Mouse (Mus musculus) lung, postnatal 14 days (tissue): ENCODE results near the gene Apba3.

Experiments used
- DNase-seq: peaks from one replicate; pipeline ENCODE4 v3.0.0; 2021

The Apba3 gene

DNA sequence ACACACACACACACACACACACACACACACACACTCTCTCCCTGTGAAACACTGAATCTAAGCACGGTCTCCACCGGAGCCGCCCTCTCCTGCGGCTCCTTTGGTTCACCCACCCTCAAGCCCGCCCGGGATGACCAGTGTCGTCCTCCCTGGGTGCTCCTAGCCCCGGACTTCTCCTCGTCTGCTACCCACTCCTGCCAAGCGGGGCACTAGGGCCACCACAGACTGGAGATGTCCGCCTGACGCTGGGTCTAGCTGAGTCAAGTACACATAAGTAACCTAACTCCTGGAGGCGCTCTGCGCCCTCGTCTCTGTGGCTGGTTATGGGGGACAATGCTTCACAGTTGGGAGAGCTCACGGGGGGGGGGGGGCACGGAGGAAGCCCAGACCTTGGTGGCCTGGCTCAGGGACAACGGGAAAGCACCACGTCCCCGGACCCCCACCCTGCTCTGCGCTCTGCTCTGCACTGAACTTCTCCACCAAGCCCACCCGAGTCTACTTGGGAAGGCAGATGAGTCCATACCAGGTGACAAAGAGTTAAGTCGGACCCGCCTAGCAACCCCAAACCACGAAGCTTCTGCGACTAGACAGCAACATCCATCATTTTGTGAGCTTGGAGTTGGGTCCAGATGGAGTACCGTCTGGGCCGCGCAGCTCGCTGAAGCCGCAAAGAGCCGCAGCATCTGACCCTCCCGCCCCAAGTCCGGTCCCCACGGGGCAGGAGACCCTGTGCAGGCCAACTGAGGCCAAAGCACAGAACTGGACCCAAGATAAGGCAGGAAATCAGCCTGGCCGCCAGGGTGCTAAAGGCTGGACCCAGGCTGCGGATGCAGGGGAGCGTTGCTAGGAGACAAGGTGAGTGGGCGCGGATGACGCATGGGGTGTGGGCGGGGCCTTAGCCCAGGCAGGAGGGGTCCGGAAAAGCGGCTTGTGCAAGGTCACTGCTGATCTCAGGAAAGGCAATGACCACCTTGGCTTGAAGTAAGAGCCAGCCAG lies 14.0 kb upstream of the Apba3 start, which contains the start of gene Matk:
TSS of gene Matk (plus strand) at position 512 of the 996 bp plus-strand sequence.
- no peak for DNase-seq

- no peak for DNase-seq
These were observed 11.9 kb upstream of the Apba3 start for GRCm38 (mm10) chr10:81254886-81255285.

DNA sequence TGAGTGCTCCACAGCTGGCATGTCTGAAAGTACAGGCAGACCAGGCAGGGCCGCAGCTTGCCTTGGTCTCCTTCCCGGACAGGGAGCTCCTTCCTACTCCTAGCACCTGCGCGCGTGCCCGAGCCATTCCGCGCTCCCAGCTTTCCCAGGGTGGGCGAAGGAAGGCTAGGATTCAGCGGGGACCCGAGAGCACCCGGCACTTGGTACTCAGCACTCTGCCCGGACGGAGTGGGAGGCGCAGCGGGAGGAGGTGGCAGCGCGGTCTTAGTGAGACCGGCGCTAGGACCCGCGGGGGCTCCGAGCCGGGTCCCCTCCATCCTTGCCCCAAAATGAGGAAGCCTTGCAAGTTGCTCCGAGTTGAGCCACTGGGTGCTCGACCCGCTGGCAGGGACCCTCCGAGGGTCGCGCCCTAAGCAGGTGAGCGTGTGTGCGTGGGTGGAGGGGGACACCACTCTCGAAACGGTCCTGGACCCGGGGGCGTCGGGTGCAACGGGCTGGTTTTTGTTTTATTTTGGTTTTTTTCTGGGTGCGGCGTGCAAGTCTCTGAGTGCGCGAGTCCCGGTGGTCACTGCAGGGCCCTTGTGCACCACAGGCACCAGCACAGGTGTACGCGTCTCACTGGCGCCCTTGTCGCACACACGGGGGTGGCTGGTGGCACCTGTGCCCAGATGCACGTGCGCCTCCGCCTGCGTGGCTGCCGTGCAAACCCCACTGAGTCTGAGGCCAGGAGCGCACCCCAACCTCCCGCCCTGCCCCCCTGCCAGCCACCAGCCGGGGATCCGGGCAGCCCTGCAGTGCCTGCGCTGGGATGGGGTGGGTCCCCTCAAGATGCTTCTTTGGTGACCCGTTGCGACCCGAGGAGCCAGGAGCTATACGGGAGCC lies 9.4 kb upstream of the Apba3 start:
- DNase-seq, result no peak

DNA sequence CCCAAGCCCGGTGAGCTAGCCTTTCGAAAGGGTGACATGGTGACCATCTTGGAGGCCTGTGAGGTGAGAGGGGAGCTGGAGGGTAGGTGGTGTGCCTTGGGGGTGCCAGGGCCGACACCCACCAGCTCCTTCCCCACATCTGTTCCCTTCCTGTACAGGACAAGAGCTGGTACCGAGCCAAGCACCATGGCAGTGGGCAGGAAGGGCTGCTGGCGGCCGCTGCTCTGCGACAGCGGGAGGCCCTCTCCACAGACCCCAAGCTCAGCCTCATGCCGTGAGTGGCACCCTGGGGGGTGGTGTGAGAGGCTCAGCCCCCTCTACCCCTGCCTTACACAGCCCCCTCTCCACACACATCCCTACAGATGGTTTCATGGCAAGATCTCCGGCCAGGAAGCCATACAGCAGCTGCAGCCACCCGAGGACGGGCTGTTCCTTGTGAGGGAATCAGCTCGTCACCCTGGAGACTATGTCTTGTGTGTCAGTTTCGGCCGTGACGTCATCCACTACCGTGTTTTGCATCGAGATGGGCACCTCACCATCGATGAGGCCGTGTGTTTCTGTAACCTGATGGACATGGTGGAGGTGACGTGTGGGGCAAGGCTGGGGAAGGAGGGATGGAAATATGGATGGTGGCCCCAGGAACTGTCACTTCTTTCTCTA lies 7.4 kb upstream of the Apba3 start:
- no peak for DNase-seq

DNA sequence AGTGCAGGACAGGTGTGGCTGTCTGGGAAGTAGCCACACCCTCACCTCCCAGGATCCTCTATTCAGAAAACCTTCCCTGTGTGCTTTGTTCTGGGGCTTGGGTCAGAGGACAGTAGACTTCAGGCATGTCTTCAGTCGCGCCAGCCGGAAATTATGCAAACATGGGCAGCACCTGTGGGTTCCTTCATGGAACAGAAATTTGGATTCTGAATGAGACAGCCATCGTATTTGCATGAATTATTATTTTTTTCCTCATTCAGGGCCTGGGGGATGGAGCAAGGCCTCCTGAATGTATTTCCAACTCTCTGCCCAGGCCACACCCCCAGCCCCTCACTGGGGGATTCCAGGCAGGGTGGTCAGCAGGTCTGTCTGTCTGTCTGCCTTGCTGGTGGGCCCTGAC lies 5.7 kb upstream of the Apba3 start:
- DNase-seq, result no peak

DNA sequence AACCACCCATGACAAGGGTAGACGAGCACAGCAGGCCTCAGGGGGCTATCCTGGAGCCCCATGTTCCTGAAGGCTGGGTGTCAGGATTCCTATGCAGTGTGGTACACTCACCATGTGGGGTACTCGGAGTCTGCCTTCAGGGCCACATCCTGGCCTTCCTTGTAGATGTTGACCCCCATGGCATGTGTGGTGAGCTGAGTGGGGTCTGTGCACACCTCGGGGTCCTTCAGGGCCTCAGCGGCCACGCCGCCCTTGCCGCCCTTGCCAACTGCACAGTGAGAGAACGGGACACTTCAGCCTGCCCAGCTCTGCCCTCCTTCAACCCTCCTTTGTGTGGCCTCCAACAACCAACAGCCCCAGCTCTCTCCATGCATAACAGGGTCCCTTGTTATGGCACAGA lies 1.2 kb upstream of the Apba3 start:
- no peak for DNase-seq

- peak; percentile 85 for DNase-seq
These were observed 1.3 kb downstream of the Apba3 start for GRCm38 (mm10) chr10:81268056-81268455.

DNA sequence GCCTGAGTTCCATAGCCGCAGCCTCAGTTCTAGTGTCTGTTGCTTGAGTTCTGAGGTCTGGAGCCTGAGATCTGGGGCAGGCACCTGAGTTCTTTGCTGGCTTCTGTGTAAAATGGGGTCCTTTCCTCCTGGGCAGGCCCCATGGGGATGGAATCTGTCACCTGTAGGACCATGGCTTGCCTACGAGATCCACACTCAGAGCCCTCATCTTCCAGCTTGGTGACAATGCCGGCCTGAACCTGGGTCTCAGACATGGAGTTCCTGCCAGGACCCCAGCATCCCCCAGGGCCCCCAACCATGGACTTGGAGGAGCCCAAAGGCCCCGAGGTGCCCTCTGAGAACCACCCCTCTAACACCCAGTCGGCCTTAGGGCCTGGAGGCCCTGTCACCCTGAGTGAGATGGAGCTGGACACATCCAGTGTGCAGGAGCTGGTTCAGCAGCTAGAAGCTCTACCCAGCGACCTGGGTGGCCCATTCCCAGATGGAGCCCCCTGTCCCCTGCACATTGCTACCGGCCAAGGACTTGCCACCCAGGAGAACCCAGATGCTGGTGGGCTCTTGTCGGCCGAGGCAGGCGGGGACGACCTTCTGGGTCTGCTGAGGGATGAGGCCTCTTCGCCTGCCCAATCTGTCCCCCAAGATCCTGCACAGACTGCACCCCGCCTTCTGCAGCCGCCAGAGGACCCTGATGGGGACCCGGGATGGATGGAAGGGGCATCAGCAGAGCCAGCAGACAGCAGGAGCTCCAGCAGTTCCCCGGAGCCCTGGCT lies 2.1 kb downstream of the Apba3 start:
- no peak for DNase-seq

DNA sequence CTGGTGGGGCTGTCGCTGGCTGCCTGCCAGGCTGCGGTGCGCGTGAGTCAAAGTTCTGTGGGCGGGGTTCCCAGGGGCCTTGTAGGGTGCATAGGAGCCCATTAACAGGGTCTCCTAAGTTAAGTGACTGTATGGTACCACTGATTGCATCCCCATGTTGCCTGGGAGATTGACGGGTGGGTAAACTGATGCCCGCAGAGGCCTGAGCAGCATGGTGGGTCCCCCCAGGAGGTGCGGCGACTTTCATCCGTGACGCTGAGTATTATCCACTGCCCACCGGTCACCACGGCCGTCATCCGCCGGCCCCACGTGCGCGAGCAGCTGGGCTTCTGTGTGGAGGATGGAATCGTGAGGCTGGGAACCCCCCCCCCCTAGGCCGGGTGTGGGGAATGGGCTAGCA lies 5.6 kb downstream of the Apba3 start:
- no peak for DNase-seq

DNA sequence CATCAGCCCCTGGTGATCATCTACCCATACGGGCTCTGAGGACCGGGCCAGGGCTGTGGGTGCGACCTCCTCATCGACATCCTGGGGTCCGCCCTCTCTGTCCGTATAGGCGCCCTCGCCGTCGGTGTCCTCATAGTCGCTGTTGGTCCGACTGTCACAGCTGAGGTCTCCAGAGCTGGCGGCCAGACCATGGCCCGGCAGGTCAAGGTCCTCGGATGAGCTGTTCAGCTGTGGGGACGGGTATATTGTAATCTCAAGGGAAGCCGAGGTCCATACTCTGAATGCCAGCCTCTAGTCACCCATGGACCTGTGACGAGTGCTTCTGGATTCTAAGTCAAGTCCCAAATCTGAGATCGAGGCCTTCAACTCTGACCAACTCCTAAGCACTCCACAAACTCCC lies 7.1 kb downstream of the Apba3 start:
- no peak for DNase-seq

DNA sequence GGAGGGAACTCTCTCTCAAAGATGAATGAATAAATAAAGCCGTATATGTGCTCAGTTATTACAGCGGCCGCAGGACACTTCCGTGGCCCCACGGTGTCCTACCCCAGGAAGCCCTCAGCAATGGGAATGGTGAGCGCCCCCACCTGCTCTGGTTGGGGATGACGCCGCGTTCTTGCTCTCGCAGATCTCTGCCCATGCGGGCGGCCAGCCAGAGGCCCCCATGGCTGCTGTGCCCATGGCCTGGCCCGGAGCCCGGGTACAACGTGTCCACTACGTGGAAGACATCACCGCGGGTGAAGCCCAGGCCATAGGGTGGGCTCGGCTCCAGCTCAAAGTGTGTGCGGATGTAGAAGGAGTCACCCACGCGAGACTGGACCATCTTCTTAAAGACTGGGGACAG lies 10.9 kb downstream of the Apba3 start:
- no peak for DNase-seq

DNA sequence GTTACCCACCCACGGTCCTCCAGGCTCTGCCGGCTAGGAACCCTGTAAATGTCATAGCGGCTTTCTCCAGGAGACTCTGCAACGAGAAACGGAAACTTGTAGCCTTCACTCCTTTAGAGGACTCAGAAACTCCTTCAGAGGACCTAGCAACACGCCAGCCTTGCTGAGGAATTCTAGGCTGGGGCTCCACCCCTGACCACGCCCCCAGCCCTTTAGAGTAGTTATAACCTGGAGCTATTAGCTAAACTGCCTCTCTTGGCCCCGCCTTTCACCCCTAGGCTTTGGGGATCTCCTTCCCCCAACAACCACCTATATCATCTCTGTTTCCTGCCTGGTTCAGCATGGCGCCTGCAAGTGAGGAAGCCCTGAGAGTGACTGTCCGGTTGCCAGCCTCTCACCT lies 12.7 kb downstream of the Apba3 start:
- DNase-seq, result peak; percentile 42

DNA sequence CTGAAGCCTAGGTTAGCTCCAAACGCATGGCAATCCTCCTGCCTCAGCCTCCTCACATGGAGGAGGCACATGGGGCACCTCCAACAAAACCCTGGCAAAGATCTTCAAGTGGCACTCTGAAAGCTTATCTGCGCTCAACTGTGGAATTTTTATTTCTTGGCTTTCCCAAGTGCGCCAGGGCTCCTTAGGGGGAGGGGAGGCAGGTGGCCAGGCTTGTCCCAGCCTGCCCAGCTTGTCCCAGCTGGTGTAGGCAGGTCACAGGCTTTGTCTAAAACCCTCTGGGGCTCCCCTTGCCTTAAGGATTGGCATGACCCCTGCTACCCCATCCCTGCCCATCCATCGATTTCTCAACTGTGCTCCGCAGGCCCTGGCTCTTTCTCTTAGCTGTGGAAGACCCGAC lies 17.4 kb downstream of the Apba3 start:
- DNase-seq, result no peak

DNA sequence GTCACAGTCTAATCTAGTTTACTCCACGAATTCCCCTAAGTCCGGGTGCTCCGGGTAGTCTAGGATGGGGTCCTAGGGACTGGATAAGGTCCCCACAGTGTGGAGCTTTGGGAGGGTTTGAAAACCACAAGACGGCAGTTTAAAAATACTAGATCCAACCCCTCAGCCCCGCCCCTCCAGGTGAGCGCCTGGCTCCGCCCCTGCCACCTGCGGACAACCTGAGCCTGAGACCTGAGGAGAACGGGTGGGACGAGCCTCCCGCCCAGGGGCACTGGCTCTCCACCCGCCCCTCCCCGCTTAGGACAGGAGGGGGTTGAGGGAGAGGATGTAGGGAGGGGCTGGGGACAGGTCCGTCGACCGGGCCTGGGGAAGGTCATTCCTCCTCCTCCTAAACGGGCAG lies 18.0 kb downstream of the Apba3 start:
- DNase-seq, result peak; percentile 54

DNA sequence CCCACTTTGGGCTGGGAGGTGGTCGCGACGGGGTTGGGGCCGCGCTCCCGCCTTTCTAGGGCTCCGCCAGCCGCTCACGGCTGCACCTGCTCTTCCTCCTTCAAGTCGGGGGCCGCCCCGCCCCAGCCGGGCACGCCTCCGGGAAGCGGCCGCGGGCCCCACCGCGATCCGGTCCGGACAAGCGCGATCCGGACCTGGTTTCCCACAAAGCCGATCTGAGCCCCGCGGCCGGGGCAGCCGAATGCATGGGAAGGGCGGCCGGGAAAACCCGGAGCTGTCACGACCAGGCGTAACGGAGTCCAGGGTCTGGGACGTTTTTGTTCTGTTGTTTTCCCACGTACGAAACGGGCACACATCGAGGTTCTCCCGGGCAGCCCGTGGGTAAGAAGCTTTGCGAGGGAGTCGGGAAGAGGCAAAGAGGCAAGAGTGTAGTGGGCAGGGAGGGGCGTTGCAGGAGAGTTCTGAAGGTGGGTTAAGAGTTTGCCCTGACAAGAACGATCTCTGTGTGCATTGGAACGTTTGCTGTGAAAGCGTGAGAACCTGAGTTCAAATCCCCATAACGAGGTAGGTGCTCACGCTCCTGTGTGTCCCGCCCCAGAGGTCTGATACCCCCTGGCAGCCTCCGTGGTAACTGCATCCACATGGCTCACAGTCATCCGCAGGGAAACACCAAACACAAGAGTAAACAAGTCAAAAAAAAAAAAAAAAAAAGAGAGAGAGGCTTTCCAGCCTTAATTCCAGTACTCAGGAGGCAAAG lies 19.1 kb downstream of the Apba3 start:
- peak; percentile 95 for DNase-seq

- DNase-seq, result peak; percentile 28
These were observed 19.8 kb downstream of the Apba3 start for GRCm38 (mm10) chr10:81286586-81286985.

DNA sequence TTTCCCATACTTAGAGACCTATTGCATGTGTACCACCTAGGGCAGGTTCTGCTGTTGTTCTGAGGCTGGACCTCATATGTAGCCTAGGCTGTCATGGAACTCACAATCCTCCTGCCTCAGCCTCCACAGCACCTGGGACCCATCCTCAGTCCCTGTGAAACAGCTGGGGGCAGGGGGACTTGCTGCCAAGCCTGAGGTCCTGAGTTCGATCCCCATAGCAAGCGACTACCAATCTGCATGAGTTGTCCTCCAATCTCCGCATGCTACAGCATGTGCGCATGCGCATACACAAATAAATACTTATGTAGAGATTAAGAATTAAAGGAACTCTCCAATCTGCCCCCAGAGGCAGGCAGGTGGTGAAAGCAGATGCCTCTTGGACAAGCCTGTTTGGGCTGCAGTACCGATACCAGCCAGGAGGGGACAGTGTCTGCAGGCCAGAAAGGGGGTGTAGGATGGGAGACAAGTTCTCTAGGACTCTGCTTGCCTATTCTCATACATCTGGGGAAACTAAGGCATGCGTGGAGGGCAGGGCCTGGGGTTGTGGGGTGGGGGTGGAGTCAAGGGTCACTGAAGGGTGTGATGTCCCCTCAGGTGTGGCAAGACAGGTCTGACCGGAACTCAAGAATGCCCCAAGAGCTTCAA lies 20.9 kb downstream of the Apba3 start:
- peak; percentile 70 for DNase-seq

DNA sequence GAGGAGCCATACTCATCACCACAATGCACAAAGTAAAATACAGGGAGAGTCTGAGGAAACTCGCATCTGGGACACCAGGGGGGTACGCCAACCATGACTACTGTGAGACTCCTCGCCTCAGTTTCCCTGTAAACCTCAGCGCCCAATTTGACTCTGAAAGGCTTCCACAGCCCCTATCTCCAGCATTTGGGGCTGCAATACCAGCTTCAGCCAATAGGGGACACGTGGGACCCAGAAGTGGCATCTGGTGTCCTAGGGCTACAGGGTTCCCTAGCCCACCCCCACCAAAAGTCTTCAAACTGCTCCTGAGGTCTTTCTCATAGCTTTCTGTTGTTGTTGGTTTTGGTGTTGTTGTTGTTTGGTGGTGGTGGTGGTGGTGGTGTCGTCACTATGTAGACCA lies 21.8 kb downstream of the Apba3 start:
- DNase-seq, result peak; percentile 70

DNA sequence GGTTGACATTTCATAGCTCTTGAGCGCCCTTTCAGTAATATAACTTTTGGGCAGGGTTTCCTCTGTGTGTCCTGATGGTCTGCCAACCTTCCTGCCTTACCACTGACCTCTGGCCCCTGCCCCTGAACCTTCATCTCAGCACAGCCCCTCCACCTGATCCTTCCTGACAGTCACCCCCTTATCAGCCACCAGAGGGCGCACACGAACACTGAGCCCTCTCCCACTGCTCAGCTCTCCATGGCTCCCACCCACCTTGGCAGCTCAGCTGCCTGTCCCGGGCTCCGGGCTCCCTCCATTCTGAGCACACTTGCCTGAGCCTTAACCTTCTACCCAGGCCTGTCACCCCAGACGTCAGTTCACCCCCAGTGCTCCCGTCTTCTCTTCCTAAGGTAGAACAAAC lies 22.5 kb downstream of the Apba3 start:
- peak; percentile 75 for DNase-seq

- DNase-seq, result peak; percentile 37
These were observed 23.1 kb downstream of the Apba3 start for GRCm38 (mm10) chr10:81289811-81290210.
